Mouse (Mus musculus) ES-Bruce4 (cell line): Measurements from ENCODE around the gene Mybpc2.

Source experiments
- CTCF ChIP-seq: IDR thresholded peaks from one replicate; pipeline ENCODE4 v1.8.1; 2011; ENCODE audit warnings: low read depth, low read length
- EP300 ChIP-seq: IDR thresholded peaks from 2 replicates; pipeline ENCODE4 v1.6.1; 2011; ENCODE audit warnings: low read depth, low read length; ENCODE audit not compliant: insufficient read depth
- POLR2A ChIP-seq: IDR thresholded peaks from one replicate; pipeline ENCODE4 v1.8.1; 2011; ENCODE audit warnings: low read length; ENCODE audit not compliant: insufficient read depth

- no peak for TF ChIP-seq CTCF
- TF ChIP-seq POLR2A = no peak
- no peak for TF ChIP-seq EP300
Measured at GRCm38 (mm10) chr7:44466888-44467311, 57.6 kb downstream of the Mybpc2 start.
